Mouse (Mus musculus) liver, postnatal 0 days (tissue): ENCODE measurements at regions not wholly inside any gene's neighbourhood (a gene's known extent, or its start where the extent isn't known, plus 50 kb on each side); places are given as distances from the start of the nearest gene placed in this dataset.
A peak's percentile ranks its signal among the peaks of the same experiment; 100 is the strongest.

Source experiments
- CTCF ChIP-seq: sonication (generic); IDR thresholded peaks from 2 replicates; pipeline ENCODE4 v1.5.1; 2016; ENCODE audit warnings: antibody characterized with exemption, low read depth
- EP300 ChIP-seq: IDR thresholded peaks from 2 replicates; pipeline ENCODE4 v1.6.1; 2016; ENCODE audit warnings: antibody characterized with exemption, low read depth, mild to moderate bottlenecking

- TF ChIP-seq CTCF = peak; percentile 67
- no peak for TF ChIP-seq EP300
These were observed 418.2 kb upstream of the Adgra3 start for GRCm38 (mm10) chr5:50476985-50477384.
